Mouse (Mus musculus): ENCODE measurements around the gene Map3k7. TPM values are rescaled to one million over a fixed set of nuclear protein-coding genes. Genes with fewer than 3 reads are reported as not detected.
A peak's percentile ranks its signal among the peaks of the same experiment; 100 is the strongest.

Map3k7 gene
- polyA plus RNA-seq, 1 experiment from 2014 or later: 35.9 TPM

GRCm38 (mm10) chr4:31936358-31936757, 27.5 kb upstream of the Map3k7 start:
- H3K27ac ChIP-seq (ENCODE audit: low read depth): 0 out of 2 replicates have a peak overlapping the region, but pooled peaks have one; percentile 5
- no peak overlapping the region for H3K9ac ChIP-seq (ENCODE audit: low read length)
- H3K9me3 ChIP-seq (ENCODE audit: control insufficient read depth, low read length): no peaks in the 10 kb centered on the region
- 25% methylated on average over 8 of the region's 8 CpGs for WGBS
- H3K4me1 ChIP-seq (replicated peaks; ENCODE audit: control insufficient read depth, insufficient read depth, low read length): peaks cover 7% of the 10 kb centered on the region; the same call in 1 of the 2 replicates
- ATAC-seq (replicated peaks; ENCODE audit: low FRiP score, low TSS enrichment, low read depth) (no peak), DNase-seq (ENCODE audit: low spot score) (no peak)
- no peak overlapping the region for H3K4me3 ChIP-seq (ENCODE audit: low read depth, low read length)
- no peaks in the 10 kb centered on the region for H3K36me3 ChIP-seq (ENCODE audit: control insufficient read depth, insufficient read depth, low read length)
- H3K27me3 ChIP-seq (replicated peaks; ENCODE audit: control insufficient read depth, insufficient read depth, low read length): no peaks in the 10 kb centered on the region
- H3K4me2 ChIP-seq (ENCODE audit: low read length): peak overlapping the region; percentile 11; the same call in 1 of the 2 replicates

GRCm38 (mm10) chr4:31936911-31937375, 27.0 kb upstream of the Map3k7 start:
- ATAC-seq (replicated peaks; ENCODE audit: low FRiP score, low TSS enrichment, low read depth): no peak
- H3K36me3 ChIP-seq (ENCODE audit: control insufficient read depth, insufficient read depth, low read length): no peaks in the 10 kb centered on the region
- peak overlapping the region; percentile 56; the same call in 1 of the 2 replicates for H3K9ac ChIP-seq (ENCODE audit: low read length)
- H3K27ac ChIP-seq (ENCODE audit: low read depth): 0 out of 2 replicates have a peak overlapping the region, but pooled peaks have one; percentile 5
- WGBS: 22% methylated on average over 15 of the region's 15 CpGs
- DNase-seq (ENCODE audit: low spot score): no peak
- H3K9me3 ChIP-seq (ENCODE audit: control insufficient read depth, low read length): no peaks in the 10 kb centered on the region
- H3K4me3 ChIP-seq (ENCODE audit: low read depth, low read length): peak overlapping the region; percentile 44
- H3K27me3 ChIP-seq (replicated peaks; ENCODE audit: control insufficient read depth, insufficient read depth, low read length): no peaks in the 10 kb centered on the region
- peaks cover 7% of the 10 kb centered on the region; the same call in 1 of the 2 replicates for H3K4me1 ChIP-seq (replicated peaks; ENCODE audit: control insufficient read depth, insufficient read depth, low read length)
- peak overlapping the region; percentile 93 for H3K4me2 ChIP-seq (ENCODE audit: low read length)

- DNase-seq (ENCODE audit: low spot score) (peak; percentile 76), ATAC-seq (replicated peaks; ENCODE audit: low FRiP score, low TSS enrichment, low read depth) (peak; percentile 57; the same call in 1 of the 2 replicates)
- Histone ChIP-seq H3K27me3 (replicated peaks; ENCODE audit: control insufficient read depth, insufficient read depth, low read length) (no peaks in the 10 kb centered on the region), H3K4me1 (replicated peaks; ENCODE audit: control insufficient read depth, insufficient read depth, low read length) (peaks cover 7% of the 10 kb centered on the region; the same call in 1 of the 2 replicates), H3K4me2 (ENCODE audit: low read length) (peak overlapping the region; percentile 93), H3K9me3 (ENCODE audit: control insufficient read depth, low read length) (no peaks in the 10 kb centered on the region), H3K9ac (ENCODE audit: low read length) (peak overlapping the region; percentile 56), H3K36me3 (ENCODE audit: control insufficient read depth, insufficient read depth, low read length) (no peaks in the 10 kb centered on the region), H3K27ac (ENCODE audit: low read depth) (no peak overlapping the region), H3K4me3 (ENCODE audit: low read depth, low read length) (peak overlapping the region; percentile 44)
- 2% methylated on average over 36 of the region's 36 CpGs for WGBS
Observed at GRCm38 (mm10) chr4:31937376-31938281, 26.3 kb upstream of the Map3k7 start.

- WGBS: 20% methylated on average over 9 of the region's 9 CpGs
- ATAC-seq (replicated peaks; ENCODE audit: low FRiP score, low TSS enrichment, low read depth) (0 out of 2 replicates have a peak, but pooled peaks have one; percentile 58), DNase-seq (ENCODE audit: low spot score) (no peak)
- Histone ChIP-seq H3K4me2 (ENCODE audit: low read length) (peak overlapping the region; percentile 93), H3K9ac (ENCODE audit: low read length) (no peak overlapping the region), H3K4me3 (ENCODE audit: low read depth, low read length) (no peak overlapping the region; the same call in 1 of the 2 replicates), H3K27me3 (replicated peaks; ENCODE audit: control insufficient read depth, insufficient read depth, low read length) (no peaks in the 10 kb centered on the region), H3K9me3 (ENCODE audit: control insufficient read depth, low read length) (no peaks in the 10 kb centered on the region), H3K36me3 (ENCODE audit: control insufficient read depth, insufficient read depth, low read length) (no peaks in the 10 kb centered on the region), H3K4me1 (replicated peaks; ENCODE audit: control insufficient read depth, insufficient read depth, low read length) (peaks cover 7% of the 10 kb centered on the region; the same call in 1 of the 2 replicates), H3K27ac (ENCODE audit: low read depth) (no peak overlapping the region)
Observed at GRCm38 (mm10) chr4:31938416-31939106, 25.3 kb upstream of the Map3k7 start.

GRCm38 (mm10) chr4:31941616-31942015, 22.3 kb upstream of the Map3k7 start:
- Histone ChIP-seq H3K9ac (ENCODE audit: low read length) (no peak overlapping the region), H3K27ac (ENCODE audit: low read depth) (no peak overlapping the region), H3K4me1 (replicated peaks; ENCODE audit: control insufficient read depth, insufficient read depth, low read length) (peaks cover 7% of the 10 kb centered on the region; the same call in 1 of the 2 replicates), H3K4me2 (ENCODE audit: low read length) (no peak overlapping the region), H3K9me3 (ENCODE audit: control insufficient read depth, low read length) (no peaks in the 10 kb centered on the region), H3K4me3 (ENCODE audit: low read depth, low read length) (no peak overlapping the region), H3K27me3 (replicated peaks; ENCODE audit: control insufficient read depth, insufficient read depth, low read length) (no peaks in the 10 kb centered on the region), H3K36me3 (ENCODE audit: control insufficient read depth, insufficient read depth, low read length) (no peaks in the 10 kb centered on the region)
- ATAC-seq (replicated peaks; ENCODE audit: low FRiP score, low TSS enrichment, low read depth) (no peak), DNase-seq (ENCODE audit: low spot score) (no peak)
- WGBS: 50% methylated on average over 4 of the region's 4 CpGs

- Histone ChIP-seq H3K27ac (ENCODE audit: low read depth) (no peak overlapping the region), H3K4me2 (ENCODE audit: low read length) (no peak overlapping the region), H3K9ac (ENCODE audit: low read length) (no peak overlapping the region), H3K4me3 (ENCODE audit: low read depth, low read length) (no peak overlapping the region), H3K9me3 (ENCODE audit: control insufficient read depth, low read length) (no peaks in the 10 kb centered on the region), H3K27me3 (replicated peaks; ENCODE audit: control insufficient read depth, insufficient read depth, low read length) (no peaks in the 10 kb centered on the region), H3K36me3 (ENCODE audit: control insufficient read depth, insufficient read depth, low read length) (no peaks in the 10 kb centered on the region), H3K4me1 (replicated peaks; ENCODE audit: control insufficient read depth, insufficient read depth, low read length) (no peaks in the 10 kb centered on the region; the same call in 1 of the 2 replicates)
- no peak for ATAC-seq (replicated peaks; ENCODE audit: low FRiP score, low TSS enrichment, low read depth)
- no peak for DNase-seq (ENCODE audit: low spot score)
- WGBS: 82% methylated on average over 2 of the region's 2 CpGs
Observed at GRCm38 (mm10) chr4:31943045-31943444, 20.9 kb upstream of the Map3k7 start.

- peak overlapping the region; percentile 99 for H3K27ac ChIP-seq (ENCODE audit: low read depth)
- peak overlapping the region; percentile 70 for H3K4me3 ChIP-seq (ENCODE audit: low read depth, low read length)
- peak overlapping the region; percentile 74 for H3K9ac ChIP-seq (ENCODE audit: low read length)
- H3K9me3 ChIP-seq (ENCODE audit: control insufficient read depth, low read length): no peaks in the 10 kb centered on the region
- under 1% methylated on average over 46 of the region's 47 CpGs for WGBS
- peaks cover 15% of the 10 kb centered on the region for H3K4me1 ChIP-seq (replicated peaks; ENCODE audit: control insufficient read depth, insufficient read depth, low read length)
- no peak for DNase-seq (ENCODE audit: low spot score)
- H3K36me3 ChIP-seq (ENCODE audit: control insufficient read depth, insufficient read depth, low read length): no peaks in the 10 kb centered on the region
- H3K27me3 ChIP-seq (replicated peaks; ENCODE audit: control insufficient read depth, insufficient read depth, low read length): no peaks in the 10 kb centered on the region
- H3K4me2 ChIP-seq (ENCODE audit: low read length): peak overlapping the region; percentile 88
- ATAC-seq (replicated peaks; ENCODE audit: low FRiP score, low TSS enrichment, low read depth): peak; percentile 51
Observed at GRCm38 (mm10) chr4:31964194-31964875, 438 bp downstream of the Map3k7 start.

GRCm38 (mm10) chr4:31965208-31965607, 1.3 kb downstream of the Map3k7 start:
- H3K9ac ChIP-seq (ENCODE audit: low read length): peak overlapping the region; percentile 74
- WGBS: 49% methylated on average over 2 of the region's 2 CpGs
- H3K27ac ChIP-seq (ENCODE audit: low read depth): no peak overlapping the region
- no peak for ATAC-seq (replicated peaks; ENCODE audit: low FRiP score, low TSS enrichment, low read depth)
- H3K4me2 ChIP-seq (ENCODE audit: low read length): peak overlapping the region; percentile 88
- H3K4me1 ChIP-seq (replicated peaks; ENCODE audit: control insufficient read depth, insufficient read depth, low read length): peaks cover 15% of the 10 kb centered on the region
- peak overlapping the region; percentile 70 for H3K4me3 ChIP-seq (ENCODE audit: low read depth, low read length)
- H3K9me3 ChIP-seq (ENCODE audit: control insufficient read depth, low read length): no peaks in the 10 kb centered on the region
- H3K36me3 ChIP-seq (ENCODE audit: control insufficient read depth, insufficient read depth, low read length): no peaks in the 10 kb centered on the region
- no peaks in the 10 kb centered on the region for H3K27me3 ChIP-seq (replicated peaks; ENCODE audit: control insufficient read depth, insufficient read depth, low read length)
- DNase-seq (ENCODE audit: low spot score): no peak
